Mouse (Mus musculus) heart, adult 18-20 months (tissue): ENCODE results near the gene Pard6a. TPM values are rescaled to one million over a fixed set of nuclear protein-coding genes. Genes with fewer than 3 reads are reported as not detected.

Experiments
- DNase-seq, 2 experiments: peaks; one replicate each; pipeline ENCODE4 v3.0.0; 2021 to 2022; ENCODE audit warnings: mixed read lengths in 1 of 2
- long read RNA-seq, 2 experiments: library from polyadenylated mRNA; stranded (forward); transcript quantifications; one replicate each; pipeline ENCODE4 v2.0.0; 2021
- total RNA-seq, 2 experiments: library from RNA; stranded (reverse); gene quantifications; 2 replicates each; pipeline ENCODE4 v1.2.3; 2021

Pard6a gene
- 1 to 10 TPM; 7.3 to 7.8 TPM for total RNA-seq
- long read RNA-seq, experiment 1, partial matches to known transcripts: 0 of 13 reads
- long read RNA-seq, experiment 1, other reads (novel, unspliced or antisense): 7 of 13 reads
- long read RNA-seq, experiment 2, partial matches to known transcripts: 0 of 10 reads
- long read RNA-seq, experiment 2, other reads (novel, unspliced or antisense): 3 of 10 reads

GRCm38 (mm10) chr8:105700966-105701824, at the start of gene Pard6a, which contains the start of gene Acd:
Pard6a (plus strand) TSS chr8:105701148.
Acd (minus strand) TSS chr8:105701102.
- peak; percentile 95 to 98 for DNase-seq

GRCm38 (mm10) chr8:105657641-105658040, 43.3 kb upstream of the Pard6a start:
- DNase-seq: no peak

- peak; percentile 7 to 31 for DNase-seq
These were observed 39.8 kb upstream of the Pard6a start for GRCm38 (mm10) chr8:105661167-105661566.

- DNase-seq: no peak
These were observed 23.1 kb upstream of the Pard6a start for GRCm38 (mm10) chr8:105677891-105678290.

- DNase-seq: no peak
These were observed 15.6 kb upstream of the Pard6a start for GRCm38 (mm10) chr8:105685325-105685724.

- peak; percentile 58 to 84 for DNase-seq
These were observed 15.1 kb upstream of the Pard6a start, which contains the start of gene Carmil2 for GRCm38 (mm10) chr8:105685796-105686308. Carmil2 (plus strand) TSS chr8:105686274.

GRCm38 (mm10) chr8:105686551-105686950, 14.4 kb upstream of the Pard6a start:
- DNase-seq: no peak

DNA sequence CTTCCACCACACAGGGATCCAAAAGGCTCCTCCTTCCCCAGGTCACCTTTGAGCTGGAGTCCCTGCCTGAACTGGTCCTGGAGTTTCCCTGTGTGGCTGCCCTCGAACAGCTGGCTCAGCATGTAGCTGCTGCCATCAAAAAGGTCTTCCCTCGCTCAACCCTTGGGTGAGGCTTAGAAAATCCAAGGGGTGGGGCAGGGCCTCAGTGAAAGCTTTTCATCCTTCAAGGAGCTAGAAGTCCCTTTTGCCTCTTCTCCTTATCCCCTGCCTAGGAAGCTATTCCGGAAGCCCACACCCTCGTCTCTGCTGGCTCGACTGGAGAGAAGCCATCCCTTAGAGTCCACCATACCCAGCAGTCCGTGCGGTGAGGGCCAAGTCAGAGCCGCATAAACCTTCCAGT, 13.4 kb upstream of the Pard6a start:
- no peak for DNase-seq

- DNase-seq: no peak
These were observed 12.7 kb upstream of the Pard6a start for GRCm38 (mm10) chr8:105688242-105688752.

DNA sequence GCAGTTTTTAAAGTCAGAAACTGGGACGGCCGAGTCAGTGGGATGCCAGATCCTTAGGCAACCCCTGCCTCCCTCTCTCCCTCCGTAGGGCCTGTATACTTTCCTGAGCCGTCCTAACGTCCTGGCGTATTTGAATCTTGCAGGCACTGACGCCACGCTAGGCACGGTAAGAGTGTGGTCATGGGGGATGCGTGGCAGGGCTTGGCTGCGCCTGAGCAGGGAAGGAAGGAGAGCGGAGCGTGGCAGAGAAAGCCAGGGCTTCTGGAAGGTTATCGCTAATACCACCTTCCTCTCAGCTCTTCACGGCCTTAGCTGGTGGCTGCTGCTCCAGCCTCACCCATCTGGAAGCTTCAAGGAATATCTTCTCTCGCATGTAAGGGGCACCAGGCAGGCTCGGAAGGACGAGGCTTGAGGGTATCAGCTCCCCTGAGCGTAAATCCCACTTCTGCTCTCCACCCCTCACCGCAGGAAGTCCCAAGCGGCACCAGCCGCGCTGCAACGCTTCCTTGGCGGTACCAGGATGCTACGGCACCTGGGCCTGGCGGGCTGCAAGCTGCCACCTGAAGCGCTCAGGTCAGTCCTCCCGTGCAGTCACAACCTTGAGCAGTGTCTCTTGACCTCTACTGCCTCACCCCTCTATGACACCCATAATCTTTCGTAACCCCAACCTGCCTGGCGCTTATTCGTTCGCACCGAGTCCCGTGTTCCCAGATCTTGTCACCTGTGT, 11.5 kb upstream of the Pard6a start:
- no peak for DNase-seq

GRCm38 (mm10) chr8:105689983-105690360, 11.0 kb upstream of the Pard6a start:
- no peak for DNase-seq

DNA sequence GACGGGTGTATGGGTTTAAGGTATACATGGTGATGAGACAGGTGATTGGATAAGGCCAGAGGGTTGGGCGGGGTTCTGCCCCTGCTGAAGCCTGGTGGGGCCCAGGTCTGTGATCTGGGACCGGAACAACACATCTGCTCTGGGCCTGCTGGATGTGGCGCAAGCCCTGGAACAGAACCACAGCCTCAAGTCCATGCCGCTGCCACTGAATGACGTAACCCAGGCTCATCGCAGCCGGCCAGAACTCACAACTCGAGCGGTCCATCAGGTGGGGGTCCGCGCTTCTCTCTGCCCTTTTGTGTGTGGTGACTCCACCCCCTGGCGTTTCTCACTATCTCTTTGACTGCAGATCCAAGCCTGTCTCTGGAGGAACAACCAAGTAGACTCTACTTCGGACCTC, 10.0 kb upstream of the Pard6a start:
- DNase-seq: no peak

DNA sequence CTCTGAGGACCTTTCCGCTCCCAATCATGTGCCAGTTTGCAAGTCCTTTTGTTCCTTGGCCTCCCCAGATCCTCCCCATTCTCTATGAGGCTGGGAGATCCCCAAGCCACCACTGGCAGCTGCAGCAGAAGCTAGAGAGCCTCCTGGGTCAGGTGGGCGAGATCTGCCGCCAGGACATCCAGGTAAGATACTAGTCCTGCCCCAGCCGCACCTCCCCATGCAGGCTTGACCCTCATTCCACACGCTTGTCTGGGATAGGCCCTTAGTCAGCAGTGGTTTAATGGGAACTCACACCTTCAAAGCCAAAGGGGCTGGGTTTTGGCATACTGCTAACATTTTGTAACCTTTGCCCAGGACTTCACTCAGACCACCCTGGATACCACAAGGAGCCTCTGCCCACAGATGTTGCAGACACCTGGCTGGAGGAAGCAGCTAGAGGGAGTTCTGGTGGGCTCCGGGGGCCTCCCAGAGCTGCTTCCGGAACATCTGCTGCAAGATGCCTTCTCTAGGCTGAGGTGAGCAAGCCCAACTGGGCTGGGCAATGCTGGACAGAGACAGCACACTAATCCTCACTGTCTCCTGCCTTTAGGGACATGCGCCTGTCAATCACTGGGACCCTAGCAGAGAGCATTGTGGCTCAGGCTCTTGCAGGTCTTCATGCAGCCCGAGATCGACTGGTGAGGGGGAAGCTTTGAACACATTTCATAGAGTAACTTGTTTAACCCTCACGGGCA, 8.3 kb upstream of the Pard6a start:
- DNase-seq: no peak

- DNase-seq: peak; percentile 45 to 73
These were observed 7.3 kb upstream of the Pard6a start for GRCm38 (mm10) chr8:105693648-105694047.

GRCm38 (mm10) chr8:105694051-105694799, 6.7 kb upstream of the Pard6a start:
- DNase-seq: no peak

- DNase-seq: no peak
These were observed 5.7 kb upstream of the Pard6a start for GRCm38 (mm10) chr8:105695080-105695780.

DNA sequence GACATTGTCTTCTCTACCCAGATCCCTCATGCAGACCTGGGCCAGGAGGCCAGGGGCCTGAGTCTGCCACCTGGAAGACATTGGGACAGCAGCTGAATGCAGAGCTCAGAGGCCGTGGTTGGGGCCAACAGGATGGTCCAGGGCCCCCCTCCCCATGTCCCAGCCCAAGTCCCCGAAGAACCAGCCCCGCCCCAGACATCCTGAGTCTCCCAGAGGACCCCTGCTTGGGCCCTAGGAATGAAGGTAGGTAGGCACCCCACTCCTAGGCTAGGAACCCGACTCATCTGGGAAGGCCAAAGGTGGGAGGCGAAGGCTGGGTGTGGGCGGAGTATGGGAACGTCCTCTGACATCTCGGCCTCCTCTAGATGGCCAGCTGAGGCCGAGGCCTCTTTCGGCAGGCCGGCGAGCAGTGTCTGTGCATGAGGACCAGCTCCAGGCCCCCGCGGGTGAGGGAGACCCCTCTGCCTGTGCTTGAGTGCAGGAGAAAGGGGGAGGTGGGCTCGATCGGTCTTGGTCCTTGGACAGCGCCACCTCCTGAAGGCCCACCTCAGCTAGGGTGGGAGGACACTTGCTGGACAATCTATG, 3.7 kb upstream of the Pard6a start:
- DNase-seq: no peak

DNA sequence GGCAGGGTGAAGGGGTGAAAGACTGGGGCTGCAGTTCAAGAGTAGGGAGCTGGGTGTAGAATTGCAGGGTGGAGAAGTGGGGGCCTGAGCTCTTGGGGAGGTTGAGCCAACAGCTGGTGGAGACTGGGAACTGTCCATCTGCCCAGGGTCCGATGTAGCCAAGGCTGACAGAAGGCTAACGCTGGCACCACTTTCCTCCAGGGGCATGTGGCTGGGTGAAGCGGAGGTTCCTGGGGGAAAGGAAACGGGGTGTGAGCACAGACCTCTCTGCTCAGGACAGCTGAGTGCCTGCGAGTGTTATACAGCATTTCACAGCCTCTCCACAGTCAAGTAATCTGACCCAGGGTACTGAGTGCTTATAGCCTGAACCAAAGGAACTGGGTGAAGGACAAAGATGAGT, 2.2 kb upstream of the Pard6a start:
- DNase-seq: no peak

DNA sequence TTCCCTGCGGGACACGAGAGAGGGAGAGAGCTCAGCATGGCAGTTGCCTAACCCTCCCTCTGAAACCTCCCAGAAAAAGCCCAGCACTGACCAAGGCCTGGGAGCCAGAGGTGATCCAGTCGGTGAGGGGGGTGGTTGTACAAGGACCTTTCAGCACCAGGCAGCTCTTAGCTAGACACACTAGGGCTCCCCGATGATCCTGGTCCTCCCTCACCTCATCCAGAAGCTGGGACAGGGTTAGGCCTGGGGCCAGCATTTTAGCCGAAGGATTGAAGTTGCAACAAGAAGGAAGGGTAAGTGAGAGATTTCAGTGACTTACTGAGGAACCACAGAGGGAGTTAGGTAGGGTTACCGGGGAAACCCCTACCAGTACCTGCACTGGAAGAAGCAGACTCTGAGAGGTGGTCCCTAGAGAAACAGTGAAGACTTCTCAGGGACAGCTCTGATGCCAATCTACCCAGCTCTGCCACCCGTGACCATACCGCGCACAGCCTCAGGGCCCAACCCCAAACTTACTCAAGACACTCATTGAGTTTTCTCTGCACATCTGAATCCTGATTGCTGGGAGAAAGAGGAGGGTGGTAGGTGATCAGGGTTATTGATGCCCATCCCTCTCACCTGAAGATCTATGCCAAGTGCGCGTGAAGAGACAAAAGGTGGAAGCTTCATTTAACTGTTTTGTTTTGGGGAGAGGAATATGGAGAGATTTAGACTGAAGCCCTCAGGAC, 1.3 kb upstream of the Pard6a start:
- no peak for DNase-seq
